Comparison of ENCODE assay signal across 10 mouse cellular contexts in genomic region chr5:74998716-74999512, GRCm38 (mm10). TPM values are rescaled to one million over a fixed set of nuclear protein-coding genes. Genes with fewer than 3 reads are reported as not detected.
A peak's percentile ranks its signal among the peaks of the same experiment; 100 is the strongest.
DNase-seq lines count a peak whose midpoint lies in the region; ATAC-seq and TF ChIP-seq lines count a peak whose summit lies in the region.
"Had no signal": no experiment of that assay in that cellular context is flagged by ENCODE, and none has a peak within 500 bp of the region (broad histone marks: within the 10 kb centered on the region; RNA-seq: fewer than 3 reads in every experiment).

No protein-coding gene starts in this region.

- H3K27me3 ChIP-seq in testis, adult 2 months (ENCODE audit: control insufficient read depth, insufficient read depth, low read length): no peaks in the 10 kb centered on the region
- peaks cover 95% of the 10 kb centered on the region for H3K27me3 ChIP-seq in midbrain, embryonic 10.5 days (ENCODE audit: low read depth, poor library complexity, severe bottlenecking)

- peak; percentile 47 for ATAC-seq in frontal cortex, adult (ENCODE audit: low TSS enrichment)
- ATAC-seq: liver, postnatal 0 days had no signal

- WGBS in midbrain, embryonic 10.5 days: 25% methylated on average over 12 of the region's 12 CpGs

- no peak for TF ChIP-seq POLR2A in testis, adult 2 months (IDR thresholded peaks at IDR 0.05; ENCODE audit: control insufficient read depth, low read depth, low read length)

- H3K36me3 ChIP-seq in testis, adult 2 months (ENCODE audit: control insufficient read depth, insufficient read depth, low read length): no peaks in the 10 kb centered on the region
- H3K36me3 ChIP-seq in midbrain, embryonic 10.5 days: peaks cover 18% of the 10 kb centered on the region

- no peak overlapping the region for H3K4me3 ChIP-seq in testis, adult 2 months (ENCODE audit: control insufficient read depth, low read depth, low read length)
- H3K4me3 ChIP-seq in midbrain, embryonic 10.5 days: no peak overlapping the region

- DNase-seq in frontal cortex, postnatal 25 days (ENCODE audit: low spot score in 2 of 2): no peak
- DNase-seq in testis, postnatal 14 days (ENCODE audit: low spot score): no peak
- peak; percentile 71 for DNase-seq in midbrain, embryonic 10.5 days (ENCODE audit: low spot score)
- DNase-seq in gastrocnemius, postnatal 25 days: no peak
- DNase-seq in right cerebral cortex, postnatal 36 days (ENCODE audit: low spot score in 2 of 2): no peak
- DNase-seq in lung, postnatal 36 days: no peak
- DNase-seq: gastrocnemius, postnatal 10 days; liver, postnatal 0 days had no signal

- H3K4me1 ChIP-seq in testis, adult 2 months (ENCODE audit: control insufficient read depth, insufficient read depth, low read length): no peaks in the 10 kb centered on the region
- peaks cover 22% of the 10 kb centered on the region for H3K4me1 ChIP-seq in midbrain, embryonic 10.5 days

- no peak for TF ChIP-seq CTCF in testis, adult 2 months (IDR thresholded peaks at IDR 0.05; ENCODE audit: control insufficient read depth, insufficient read depth, insufficient replicate concordance, low read depth, low read length)

- peak overlapping the region; percentile 44 for H3K27ac ChIP-seq in testis, adult 2 months (ENCODE audit: control insufficient read depth, insufficient read depth, low read depth, low read length)
- H3K27ac ChIP-seq in midbrain, embryonic 10.5 days (replicated peaks): no peak overlapping the region

- no peaks in the 10 kb centered on the region for H3K9me3 ChIP-seq in midbrain, embryonic 10.5 days (replicated peaks)

RNA-seq across cellular contexts. Expression of gene Chic2, which starts 45.7 kb away (rescaled TPM):
- polyA plus RNA-seq in testis, adult 2 months (2012; rRNA removed): 31.7 and 35.5 TPM in 2 replicates
- 26.8 and 28.5 TPM in 2 replicates for polyA plus RNA-seq in midbrain, embryonic 10.5 days (2016; fragmentation: Nextera tagmentation; extraction: Ambion mirVana)
- total RNA-seq in gastrocnemius, postnatal 25 days (2021): 10 to 100 TPM; 13.6 to 14.3 TPM
